Mouse (Mus musculus) cerebellum, postnatal 10 days (tissue): ENCODE measurements at regions not wholly inside any gene's neighbourhood (a gene's known extent, or its start where the extent isn't known, plus 50 kb on each side); places are given as distances from the start of the nearest gene placed in this dataset.
A peak's percentile ranks its signal among the peaks of the same experiment; 100 is the strongest.
"Not testable (repeated sequence)": the region's sequence is repeated elsewhere in the genome, so short reads cannot be mapped to it uniquely, and the experiment has no call there.

Experiments
- DNase-seq, 2 experiments: peaks; one replicate each; pipeline ENCODE4 v3.0.0; 2021; ENCODE audit warnings: mixed read lengths in 2 of 2

- no peak for DNase-seq
Observed at GRCm38 (mm10) chr13:4858341-4858740, 249.4 kb upstream of the Akr1e1 start.

GRCm38 (mm10) chr13:4839481-4839880, 230.5 kb upstream of the Akr1e1 start:
- DNase-seq = not testable (repeated sequence)

GRCm38 (mm10) chr13:4826756-4827155, 217.8 kb upstream of the Akr1e1 start:
- DNase-seq = no peak

- DNase-seq = not testable (repeated sequence)
Observed at GRCm38 (mm10) chr13:4825749-4826148, 216.8 kb upstream of the Akr1e1 start.

- peak; percentile 51 to 66 for DNase-seq
Observed at GRCm38 (mm10) chr13:4806876-4807275, 197.9 kb upstream of the Akr1e1 start.

GRCm38 (mm10) chr13:4800666-4801065, 191.7 kb upstream of the Akr1e1 start:
- DNase-seq = peak in 1 of 2 experiments; percentile 5

- no peak for DNase-seq
Observed at GRCm38 (mm10) chr13:4791139-4791538, 182.2 kb upstream of the Akr1e1 start.

GRCm38 (mm10) chr13:4790414-4790813, 181.4 kb upstream of the Akr1e1 start:
- no peak for DNase-seq

GRCm38 (mm10) chr13:4783290-4783689, 174.3 kb upstream of the Akr1e1 start:
- no peak for DNase-seq

GRCm38 (mm10) chr13:4778264-4778823, 169.4 kb upstream of the Akr1e1 start:
- not testable (repeated sequence) for DNase-seq

GRCm38 (mm10) chr13:4776855-4777254, 167.9 kb upstream of the Akr1e1 start:
- peak; percentile 79 for DNase-seq

GRCm38 (mm10) chr13:4772324-4772723, 163.3 kb upstream of the Akr1e1 start:
- DNase-seq = peak; percentile 11 to 30

- peak; percentile 51 to 57 for DNase-seq
Observed at GRCm38 (mm10) chr13:4771120-4772075, 162.4 kb upstream of the Akr1e1 start.

- DNase-seq = no peak
Observed at GRCm38 (mm10) chr13:4759965-4760364, 151.0 kb upstream of the Akr1e1 start.

GRCm38 (mm10) chr13:4756529-4756928, 147.6 kb upstream of the Akr1e1 start:
- no peak for DNase-seq

GRCm38 (mm10) chr13:4742930-4743329, 134.0 kb upstream of the Akr1e1 start:
- DNase-seq = peak; percentile 80 to 86

GRCm38 (mm10) chr13:4716299-4716698, 107.3 kb upstream of the Akr1e1 start:
- not testable (repeated sequence) for DNase-seq

- DNase-seq = no peak
Observed at GRCm38 (mm10) chr13:4714724-4715123, 105.8 kb upstream of the Akr1e1 start.

- no peak for DNase-seq
Observed at GRCm38 (mm10) chr13:4712698-4713097, 103.7 kb upstream of the Akr1e1 start.

- not testable (repeated sequence) for DNase-seq
Observed at GRCm38 (mm10) chr13:4699591-4699990, 90.6 kb upstream of the Akr1e1 start.

GRCm38 (mm10) chr13:4666375-4667140, 57.6 kb upstream of the Akr1e1 start:
- peak; percentile 80 to 82 for DNase-seq

GRCm38 (mm10) chr13:4663390-4663789, 54.4 kb upstream of the Akr1e1 start:
- DNase-seq = no peak
